Mouse (Mus musculus): ENCODE data around the gene Frat2.

GRCm38 (mm10) chr19:41888191-41888590 is 40.3 kb upstream of the Frat2 start:
- TF ChIP-seq POLR2A (IDR thresholded peaks at IDR 0.05; ENCODE audit: insufficient read depth, low read length) (no peak), CTCF (IDR thresholded peaks at IDR 0.05; ENCODE audit: low read depth, low read length) (no peak)
